Mouse (Mus musculus): ENCODE results near the gene Mmp9. TPM values are rescaled to one million over a fixed set of nuclear protein-coding genes. Genes with fewer than 3 reads are reported as not detected.

Gene Mmp9
- total and polyA plus RNA-seq, 3 experiments: 0.93 to 5.1 (median 0.99) TPM

GRCm38 (mm10) chr2:164996848-164997720, 56.5 kb downstream of the Mmp9 start:
- H3K79me2 ChIP-seq (replicated peaks; ENCODE audit: control insufficient read depth, insufficient read depth, low read length): no peaks in the 10 kb centered on the region
- peaks cover 5% of the 10 kb centered on the region; the same call in 1 of the 2 replicates for H3K27me3 ChIP-seq (ENCODE audit: control insufficient read depth, insufficient read depth, low read length)
- peak overlapping the region; percentile 63 for H3K9ac ChIP-seq (ENCODE audit: low read depth, low read length)
- peak overlapping the region; percentile 40; the same call in 1 of the 2 replicates for H3K27ac ChIP-seq
- intact Hi-C loops (cut with DNase I): no loop called here
- peaks cover 6% of the 10 kb centered on the region for H3K4me1 ChIP-seq (ENCODE audit: control insufficient read depth, insufficient read depth, low read length)
- TF ChIP-seq EP300 (IDR thresholded peaks at IDR 0.05; ENCODE audit: insufficient read depth, low read depth, low read length): no peak
- TF ChIP-seq POLR2A (IDR thresholded peaks at IDR 0.05; ENCODE audit: insufficient read depth, low read depth, low read length): no peak
- no peak for TF ChIP-seq CTCF (IDR thresholded peaks at IDR 0.05)
- peak; percentile 7 to 38 for DNase-seq
- WGBS: 10% methylated on average over 49 of the region's 49 CpGs
- H3K36me3 ChIP-seq (ENCODE audit: control insufficient read depth, insufficient read depth, low read length): no peaks in the 10 kb centered on the region
- peak overlapping the region; percentile 55 for H3K4me3 ChIP-seq

GRCm38 (mm10) chr2:164997721-164998428, 57.3 kb downstream of the Mmp9 start:
- peak overlapping the region; percentile 63 for H3K9ac ChIP-seq (ENCODE audit: low read depth, low read length)
- H3K4me3 ChIP-seq: peak overlapping the region; percentile 55
- H3K36me3 ChIP-seq (ENCODE audit: control insufficient read depth, insufficient read depth, low read length): no peaks in the 10 kb centered on the region
- H3K79me2 ChIP-seq (replicated peaks; ENCODE audit: control insufficient read depth, insufficient read depth, low read length): no peaks in the 10 kb centered on the region
- WGBS: 2% methylated on average over 49 of the region's 52 CpGs
- intact Hi-C loops (cut with DNase I): no loop called here
- peak overlapping the region; percentile 40 for H3K27ac ChIP-seq
- peaks cover 5% of the 10 kb centered on the region; the same call in 1 of the 2 replicates for H3K27me3 ChIP-seq (ENCODE audit: control insufficient read depth, insufficient read depth, low read length)
- DNase-seq: peak; percentile 65 to 72
- TF ChIP-seq EP300 (IDR thresholded peaks at IDR 0.05; ENCODE audit: insufficient read depth, low read depth, low read length) (no peak), CTCF (IDR thresholded peaks at IDR 0.05) (no peak), POLR2A (IDR thresholded peaks at IDR 0.05; ENCODE audit: insufficient read depth, low read depth, low read length) (no peak)
- peaks cover 6% of the 10 kb centered on the region for H3K4me1 ChIP-seq (ENCODE audit: control insufficient read depth, insufficient read depth, low read length)

- no peak for DNase-seq
- H3K9ac ChIP-seq (ENCODE audit: low read depth, low read length): no peak overlapping the region
- H3K36me3 ChIP-seq (ENCODE audit: control insufficient read depth, insufficient read depth, low read length): no peaks in the 10 kb centered on the region
- H3K27ac ChIP-seq: no peak overlapping the region
- H3K27me3 ChIP-seq (ENCODE audit: control insufficient read depth, insufficient read depth, low read length): peaks cover 5% of the 10 kb centered on the region; the same call in 1 of the 2 replicates
- no peak overlapping the region for H3K4me3 ChIP-seq
- intact Hi-C loops (cut with DNase I): no loop called here
- WGBS: 91% methylated on average over 13 of the region's 13 CpGs
- H3K79me2 ChIP-seq (replicated peaks; ENCODE audit: control insufficient read depth, insufficient read depth, low read length): no peaks in the 10 kb centered on the region
- H3K4me1 ChIP-seq (ENCODE audit: control insufficient read depth, insufficient read depth, low read length): peaks cover 6% of the 10 kb centered on the region
- no peak for TF ChIP-seq CTCF (IDR thresholded peaks at IDR 0.05)
- TF ChIP-seq EP300 (IDR thresholded peaks at IDR 0.05; ENCODE audit: insufficient read depth, low read depth, low read length): no peak
- no peak for TF ChIP-seq POLR2A (IDR thresholded peaks at IDR 0.05; ENCODE audit: insufficient read depth, low read depth, low read length)
Measured at GRCm38 (mm10) chr2:165001958-165002357, 61.4 kb downstream of the Mmp9 start.

GRCm38 (mm10) chr2:165003108-165003507, 62.5 kb downstream of the Mmp9 start:
- H3K79me2 ChIP-seq (replicated peaks; ENCODE audit: control insufficient read depth, insufficient read depth, low read length): no peaks in the 10 kb centered on the region
- intact Hi-C loops (cut with DNase I): no loop called here
- no peak overlapping the region for H3K9ac ChIP-seq (ENCODE audit: low read depth, low read length)
- no peak for DNase-seq
- H3K4me3 ChIP-seq: no peak overlapping the region
- no peaks in the 10 kb centered on the region for H3K27me3 ChIP-seq (ENCODE audit: control insufficient read depth, insufficient read depth, low read length)
- H3K36me3 ChIP-seq (ENCODE audit: control insufficient read depth, insufficient read depth, low read length): no peaks in the 10 kb centered on the region
- H3K27ac ChIP-seq: no peak overlapping the region
- WGBS: 91% methylated on average over 3 of the region's 3 CpGs
- TF ChIP-seq CTCF (IDR thresholded peaks at IDR 0.05): no peak
- no peak for TF ChIP-seq EP300 (IDR thresholded peaks at IDR 0.05; ENCODE audit: insufficient read depth, low read depth, low read length)
- TF ChIP-seq POLR2A (IDR thresholded peaks at IDR 0.05; ENCODE audit: insufficient read depth, low read depth, low read length): no peak
- peaks cover 6% of the 10 kb centered on the region for H3K4me1 ChIP-seq (ENCODE audit: control insufficient read depth, insufficient read depth, low read length)

- no peak for TF ChIP-seq EP300 (IDR thresholded peaks at IDR 0.05; ENCODE audit: insufficient read depth, low read depth, low read length)
- TF ChIP-seq CTCF (IDR thresholded peaks at IDR 0.05): no peak
- TF ChIP-seq POLR2A (IDR thresholded peaks at IDR 0.05; ENCODE audit: insufficient read depth, low read depth, low read length): no peak
- Histone ChIP-seq H3K36me3 (ENCODE audit: control insufficient read depth, insufficient read depth, low read length) (no peaks in the 10 kb centered on the region), H3K4me3 (no peak overlapping the region), H3K27ac (no peak overlapping the region), H3K79me2 (replicated peaks; ENCODE audit: control insufficient read depth, insufficient read depth, low read length) (no peaks in the 10 kb centered on the region), H3K4me1 (ENCODE audit: control insufficient read depth, insufficient read depth, low read length) (no peaks in the 10 kb centered on the region), H3K27me3 (ENCODE audit: control insufficient read depth, insufficient read depth, low read length) (no peaks in the 10 kb centered on the region), H3K9ac (ENCODE audit: low read depth, low read length) (no peak overlapping the region)
- DNase-seq: no peak
- intact Hi-C loops (cut with DNase I): no loop called here
- 92% methylated on average over 10 of the region's 10 CpGs for WGBS
Measured at GRCm38 (mm10) chr2:165004237-165004636, 63.7 kb downstream of the Mmp9 start.

Other genes starting within 250 kb of the Mmp9 start
- gene Spint4, start 242.3 kb upstream of the Mmp9 start, total RNA-seq (2021): not detected
- gene Spint4, start 242.3 kb upstream of the Mmp9 start, polyA plus RNA-seq (2012; rRNA removed): not detected in 2 replicates
- not detected for gene Spint5, start 225.5 kb upstream of the Mmp9 start, total RNA-seq (2021)
- gene Spint5, start 225.5 kb upstream of the Mmp9 start, polyA plus RNA-seq (2012; rRNA removed): not detected in 2 replicates
- gene Wfdc3, start 194.8 kb upstream of the Mmp9 start, total RNA-seq (2021): not detected
- gene Wfdc3, start 194.8 kb upstream of the Mmp9 start, polyA plus RNA-seq (2012; rRNA removed): 0.31 and 0.50 TPM in 2 replicates
- 10 to 100 TPM; 21.8 to 21.9 TPM for gene Dnttip1, start 194.8 kb upstream of the Mmp9 start, total RNA-seq (2021)
- gene Dnttip1, start 194.8 kb upstream of the Mmp9 start, polyA plus RNA-seq (2012; rRNA removed): 15.0 and 15.9 TPM in 2 replicates
- gene Ube2c, start 170.9 kb upstream of the Mmp9 start, total RNA-seq (2021): 1 to 10 TPM; 1.5 to 4.2 TPM
- 3.0 and 7.3 TPM in 2 replicates for gene Ube2c, start 170.9 kb upstream of the Mmp9 start, polyA plus RNA-seq (2012; rRNA removed)
- gene Tnnc2, start 160.8 kb upstream of the Mmp9 start, total RNA-seq (2021): under 1 TPM in 1 of 2 experiments, not detected in 1; 0.50 TPM
- gene Tnnc2, start 160.8 kb upstream of the Mmp9 start, polyA plus RNA-seq (2012; rRNA removed): not detected in 2 replicates
- gene Snx21, start 155.0 kb upstream of the Mmp9 start, total RNA-seq (2021): 10 to 100 TPM; 21.2 to 30.3 TPM
- 24.7 and 29.0 TPM in 2 replicates for gene Snx21, start 155.0 kb upstream of the Mmp9 start, polyA plus RNA-seq (2012; rRNA removed)
- gene Acot8, start 135.9 kb upstream of the Mmp9 start, total RNA-seq (2021): 10 to 100 TPM; 13.3 to 14.0 TPM
- gene Acot8, start 135.9 kb upstream of the Mmp9 start, polyA plus RNA-seq (2012; rRNA removed): 17.0 and 19.1 TPM in 2 replicates
- gene Zswim3, start 135.7 kb upstream of the Mmp9 start, total RNA-seq (2021): 1 to 10 TPM; 1.7 to 2.1 TPM
- 2.1 and 2.8 TPM in 2 replicates for gene Zswim3, start 135.7 kb upstream of the Mmp9 start, polyA plus RNA-seq (2012; rRNA removed)
- 1 to 10 TPM; 4.5 to 5.3 TPM for gene Zswim1, start 118.1 kb upstream of the Mmp9 start, total RNA-seq (2021)
- gene Zswim1, start 118.1 kb upstream of the Mmp9 start, polyA plus RNA-seq (2012; rRNA removed): 5.1 and 6.4 TPM in 2 replicates
- gene Spata25, start 112.2 kb upstream of the Mmp9 start, total RNA-seq (2021): under 1 TPM; 0.60 to 0.68 TPM
- gene Spata25, start 112.2 kb upstream of the Mmp9 start, polyA plus RNA-seq (2012; rRNA removed): 0.23 TPM in 1 of 2 replicates, not detected in the other
- gene Ctsa, start 107.9 kb upstream of the Mmp9 start, total RNA-seq (2021): 10 to 100 TPM; 94.3 to 99.8 TPM
- gene Ctsa, start 107.9 kb upstream of the Mmp9 start, polyA plus RNA-seq (2012; rRNA removed): 200 and 232 TPM in 2 replicates
- 10 to 100 TPM; 47.2 to 49.2 TPM for gene Neurl2, start 107.3 kb upstream of the Mmp9 start, total RNA-seq (2021)
- gene Neurl2, start 107.3 kb upstream of the Mmp9 start, polyA plus RNA-seq (2012; rRNA removed): 54.2 and 54.8 TPM in 2 replicates
- gene Pltp, start 83.1 kb upstream of the Mmp9 start, total RNA-seq (2021): 10 to 100 TPM; 33.8 to 36.1 TPM
- gene Pltp, start 83.1 kb upstream of the Mmp9 start, polyA plus RNA-seq (2012; rRNA removed): 57.4 and 71.2 TPM in 2 replicates
- gene Pcif1, start 61.5 kb upstream of the Mmp9 start, total RNA-seq (2021): 10 to 100 TPM; 25.7 to 31.8 TPM
- 18.4 and 20.8 TPM in 2 replicates for gene Pcif1, start 61.5 kb upstream of the Mmp9 start, polyA plus RNA-seq (2012; rRNA removed)
- gene Zfp335, start 29.0 kb upstream of the Mmp9 start, total RNA-seq (2021): 1 to 10 TPM; 8.0 to 8.2 TPM
- gene Zfp335, start 29.0 kb upstream of the Mmp9 start, polyA plus RNA-seq (2012; rRNA removed): 14.0 and 14.3 TPM in 2 replicates
- gene Slc12a5, start 20.0 kb downstream of the Mmp9 start, total RNA-seq (2021): 1 to 10 TPM; 2.2 to 2.3 TPM
- gene Slc12a5, start 20.0 kb downstream of the Mmp9 start, polyA plus RNA-seq (2012; rRNA removed): 1.5 TPM in 2 replicates
- 10 to 100 TPM; 18.6 to 20.6 TPM for gene Ncoa5, start 94.1 kb downstream of the Mmp9 start, total RNA-seq (2021)
- 16.4 and 21.2 TPM in 2 replicates for gene Ncoa5, start 94.1 kb downstream of the Mmp9 start, polyA plus RNA-seq (2012; rRNA removed)
- gene Cd40, start 114.8 kb downstream of the Mmp9 start, total RNA-seq (2021): 1 to 10 TPM; 2.0 to 2.2 TPM
- 4.6 and 7.1 TPM in 2 replicates for gene Cd40, start 114.8 kb downstream of the Mmp9 start, polyA plus RNA-seq (2012; rRNA removed)
- not detected for gene 1700025C18Rik, start 150.0 kb downstream of the Mmp9 start, total RNA-seq (2021)
- not detected in 2 replicates for gene 1700025C18Rik, start 150.0 kb downstream of the Mmp9 start, polyA plus RNA-seq (2012; rRNA removed)